Mouse (Mus musculus): ENCODE results near the gene Amotl2. TPM values are rescaled to one million over a fixed set of nuclear protein-coding genes. Genes with fewer than 3 reads are reported as not detected.
A peak's percentile ranks its signal among the peaks of the same experiment; 100 is the strongest.

Amotl2 gene
- polyA plus RNA-seq, 1 experiment from 2014 or later, result 37.7 TPM

GRCm38 (mm10) chr9:102717164-102717885 lies 853 bp downstream of the Amotl2 start:
- Histone ChIP-seq H3K27ac (ENCODE audit: low read depth, low read length) (peak overlapping the region; percentile 93), H3K27me3 (ENCODE audit: control insufficient read depth, insufficient read depth, low read length) (no peaks in the 10 kb centered on the region; the same call in 1 of the 2 replicates), H3K4me3 (ENCODE audit: low read depth, low read length) (peak overlapping the region; percentile 72), H3K9ac (replicated peaks; ENCODE audit: low read depth, low read length) (peak overlapping the region; percentile 96), H3K36me3 (ENCODE audit: control insufficient read depth, insufficient read depth, low read length) (peaks cover 16% of the 10 kb centered on the region; the same call in 1 of the 2 replicates), H3K9me3 (ENCODE audit: control insufficient read depth, low read length) (no peaks in the 10 kb centered on the region), H3K4me1 (ENCODE audit: control insufficient read depth, insufficient read depth, low read length) (peaks cover 37% of the 10 kb centered on the region), H3K4me2 (ENCODE audit: low read depth, low read length) (peak overlapping the region; percentile 74)
- ATAC-seq (ENCODE audit: low read depth), result peak; percentile 81
- under 1% methylated on average over 48 of the region's 50 CpGs for WGBS

- H3K4me3 ChIP-seq (ENCODE audit: low read depth, low read length), result peak overlapping the region; percentile 72
- H3K4me1 ChIP-seq (ENCODE audit: control insufficient read depth, insufficient read depth, low read length), result peaks cover 44% of the 10 kb centered on the region
- H3K9ac ChIP-seq (replicated peaks; ENCODE audit: low read depth, low read length), result peak overlapping the region; percentile 96
- under 1% methylated on average over 52 of the region's 52 CpGs for WGBS
- peak overlapping the region; percentile 74 for H3K4me2 ChIP-seq (ENCODE audit: low read depth, low read length)
- no peaks in the 10 kb centered on the region for H3K9me3 ChIP-seq (ENCODE audit: control insufficient read depth, low read length)
- peak; percentile 56 for ATAC-seq (ENCODE audit: low read depth)
- H3K36me3 ChIP-seq (ENCODE audit: control insufficient read depth, insufficient read depth, low read length), result peaks cover 24% of the 10 kb centered on the region; the same call in 1 of the 2 replicates
- H3K27me3 ChIP-seq (ENCODE audit: control insufficient read depth, insufficient read depth, low read length), result no peaks in the 10 kb centered on the region; the same call in 1 of the 2 replicates
- peak overlapping the region; percentile 93 for H3K27ac ChIP-seq (ENCODE audit: low read depth, low read length)
Observed at GRCm38 (mm10) chr9:102717886-102718643, 1.6 kb downstream of the Amotl2 start.

- Histone ChIP-seq H3K4me1 (ENCODE audit: control insufficient read depth, insufficient read depth, low read length) (peaks cover 51% of the 10 kb centered on the region), H3K36me3 (ENCODE audit: control insufficient read depth, insufficient read depth, low read length) (peaks cover 30% of the 10 kb centered on the region), H3K9ac (replicated peaks; ENCODE audit: low read depth, low read length) (peak overlapping the region; percentile 96), H3K27ac (ENCODE audit: low read depth, low read length) (peak overlapping the region; percentile 93), H3K27me3 (ENCODE audit: control insufficient read depth, insufficient read depth, low read length) (no peaks in the 10 kb centered on the region; the same call in 1 of the 2 replicates), H3K9me3 (ENCODE audit: control insufficient read depth, low read length) (no peaks in the 10 kb centered on the region), H3K4me2 (ENCODE audit: low read depth, low read length) (peak overlapping the region; percentile 74), H3K4me3 (ENCODE audit: low read depth, low read length) (peak overlapping the region; percentile 72)
- ATAC-seq (ENCODE audit: low read depth), result no peak; the same call in 1 of the 2 replicates
- WGBS, result under 1% methylated on average over 21 of the region's 21 CpGs
Observed at GRCm38 (mm10) chr9:102718676-102719075, 2.2 kb downstream of the Amotl2 start.

- H3K9ac ChIP-seq (replicated peaks; ENCODE audit: low read depth, low read length), result peak overlapping the region; percentile 96
- peak overlapping the region; percentile 74 for H3K4me2 ChIP-seq (ENCODE audit: low read depth, low read length)
- no peak for ATAC-seq (ENCODE audit: low read depth)
- peak overlapping the region; percentile 93 for H3K27ac ChIP-seq (ENCODE audit: low read depth, low read length)
- peaks cover 51% of the 10 kb centered on the region for H3K4me1 ChIP-seq (ENCODE audit: control insufficient read depth, insufficient read depth, low read length)
- no peaks in the 10 kb centered on the region; the same call in 1 of the 2 replicates for H3K27me3 ChIP-seq (ENCODE audit: control insufficient read depth, insufficient read depth, low read length)
- under 1% methylated on average over 4 of the region's 4 CpGs for WGBS
- H3K9me3 ChIP-seq (ENCODE audit: control insufficient read depth, low read length), result no peaks in the 10 kb centered on the region
- H3K36me3 ChIP-seq (ENCODE audit: control insufficient read depth, insufficient read depth, low read length), result peaks cover 34% of the 10 kb centered on the region
- H3K4me3 ChIP-seq (ENCODE audit: low read depth, low read length), result peak overlapping the region; percentile 72
Observed at GRCm38 (mm10) chr9:102719085-102719484, 2.6 kb downstream of the Amotl2 start.

- peak overlapping the region; percentile 60; the same call in 1 of the 2 replicates for H3K27ac ChIP-seq (ENCODE audit: low read depth, low read length)
- no peaks in the 10 kb centered on the region; the same call in 1 of the 2 replicates for H3K27me3 ChIP-seq (ENCODE audit: control insufficient read depth, insufficient read depth, low read length)
- WGBS, result 54% methylated on average over 16 of the region's 17 CpGs
- peak overlapping the region; percentile 74 for H3K4me2 ChIP-seq (ENCODE audit: low read depth, low read length)
- peaks cover 44% of the 10 kb centered on the region for H3K36me3 ChIP-seq (ENCODE audit: control insufficient read depth, insufficient read depth, low read length)
- no peaks in the 10 kb centered on the region for H3K9me3 ChIP-seq (ENCODE audit: control insufficient read depth, low read length)
- peak overlapping the region; percentile 72 for H3K4me3 ChIP-seq (ENCODE audit: low read depth, low read length)
- H3K4me1 ChIP-seq (ENCODE audit: control insufficient read depth, insufficient read depth, low read length), result peaks cover 54% of the 10 kb centered on the region
- no peak for ATAC-seq (ENCODE audit: low read depth)
- peak overlapping the region; percentile 96 for H3K9ac ChIP-seq (replicated peaks; ENCODE audit: low read depth, low read length)
Observed at GRCm38 (mm10) chr9:102719936-102720566, 3.6 kb downstream of the Amotl2 start.

- Histone ChIP-seq H3K4me3 (ENCODE audit: low read depth, low read length) (peak overlapping the region; percentile 72), H3K36me3 (ENCODE audit: control insufficient read depth, insufficient read depth, low read length) (peaks cover 50% of the 10 kb centered on the region), H3K4me2 (ENCODE audit: low read depth, low read length) (peak overlapping the region; percentile 74), H3K27ac (ENCODE audit: low read depth, low read length) (peak overlapping the region; percentile 60; the same call in 1 of the 2 replicates), H3K4me1 (ENCODE audit: control insufficient read depth, insufficient read depth, low read length) (peaks cover 58% of the 10 kb centered on the region), H3K27me3 (ENCODE audit: control insufficient read depth, insufficient read depth, low read length) (no peaks in the 10 kb centered on the region; the same call in 1 of the 2 replicates), H3K9ac (replicated peaks; ENCODE audit: low read depth, low read length) (peak overlapping the region; percentile 96), H3K9me3 (ENCODE audit: control insufficient read depth, low read length) (no peaks in the 10 kb centered on the region)
- WGBS, result 55% methylated on average over 18 of the region's 18 CpGs
- ATAC-seq (ENCODE audit: low read depth), result no peak
Observed at GRCm38 (mm10) chr9:102720567-102721167, 4.2 kb downstream of the Amotl2 start.

- WGBS, result 32% methylated on average over 3 of the region's 3 CpGs
- ATAC-seq (ENCODE audit: low read depth), result no peak
- no peaks in the 10 kb centered on the region; the same call in 1 of the 2 replicates for H3K27me3 ChIP-seq (ENCODE audit: control insufficient read depth, insufficient read depth, low read length)
- H3K9ac ChIP-seq (replicated peaks; ENCODE audit: low read depth, low read length), result peak overlapping the region; percentile 34; the same call in 1 of the 2 replicates
- no peaks in the 10 kb centered on the region for H3K9me3 ChIP-seq (ENCODE audit: control insufficient read depth, low read length)
- peak overlapping the region; percentile 72 for H3K4me3 ChIP-seq (ENCODE audit: low read depth, low read length)
- peak overlapping the region; percentile 74 for H3K4me2 ChIP-seq (ENCODE audit: low read depth, low read length)
- H3K27ac ChIP-seq (ENCODE audit: low read depth, low read length), result no peak overlapping the region
- peaks cover 52% of the 10 kb centered on the region for H3K36me3 ChIP-seq (ENCODE audit: control insufficient read depth, insufficient read depth, low read length)
- peaks cover 62% of the 10 kb centered on the region for H3K4me1 ChIP-seq (ENCODE audit: control insufficient read depth, insufficient read depth, low read length)
Observed at GRCm38 (mm10) chr9:102721406-102721978, 5.0 kb downstream of the Amotl2 start.

GRCm38 (mm10) chr9:102722071-102722561 lies 5.6 kb downstream of the Amotl2 start:
- H3K4me2 ChIP-seq (ENCODE audit: low read depth, low read length), result peak overlapping the region; percentile 74
- ATAC-seq (ENCODE audit: low read depth), result no peak
- H3K27ac ChIP-seq (ENCODE audit: low read depth, low read length), result peak overlapping the region; percentile 39; the same call in 1 of the 2 replicates
- WGBS, result 24% methylated on average over 9 of the region's 9 CpGs
- H3K27me3 ChIP-seq (ENCODE audit: control insufficient read depth, insufficient read depth, low read length), result no peaks in the 10 kb centered on the region; the same call in 1 of the 2 replicates
- peaks cover 55% of the 10 kb centered on the region for H3K36me3 ChIP-seq (ENCODE audit: control insufficient read depth, insufficient read depth, low read length)
- peaks cover 62% of the 10 kb centered on the region for H3K4me1 ChIP-seq (ENCODE audit: control insufficient read depth, insufficient read depth, low read length)
- peak overlapping the region; percentile 34; the same call in 1 of the 2 replicates for H3K9ac ChIP-seq (replicated peaks; ENCODE audit: low read depth, low read length)
- H3K4me3 ChIP-seq (ENCODE audit: low read depth, low read length), result peak overlapping the region; percentile 72
- no peaks in the 10 kb centered on the region for H3K9me3 ChIP-seq (ENCODE audit: control insufficient read depth, low read length)
